Mouse (Mus musculus) C2C12 (cell line): Measurements from ENCODE around the gene Zfand3. TPM values are rescaled to one million over a fixed set of nuclear protein-coding genes. Genes with fewer than 3 reads are reported as not detected.

ENCODE experiments used
- H3K27me3 ChIP-seq: one replicate; pipeline ENCODE4 v1.6.1; 2011; ENCODE audit not compliant: control insufficient read depth, insufficient read depth, insufficient read length
- H3K36me3 ChIP-seq: one replicate; pipeline ENCODE4 v1.6.1; 2011; ENCODE audit not compliant: control insufficient read depth, insufficient read depth
- H3K4me3 ChIP-seq: one replicate; pipeline ENCODE4 v1.5.1; 2011; ENCODE audit warnings: mild to moderate bottlenecking, control low read depth; ENCODE audit not compliant: poor library complexity, insufficient read depth, severe bottlenecking
- H3K79me2 ChIP-seq: one replicate; pipeline ENCODE4 v1.6.1; 2011; ENCODE audit not compliant: control insufficient read depth, insufficient read depth
- H3K79me3 ChIP-seq: one replicate; pipeline ENCODE4 v1.6.1; 2011; ENCODE audit warnings: low read depth, control low read depth
- H3ac ChIP-seq: one replicate; pipeline ENCODE3; 2011; ENCODE audit warnings: low read depth; ENCODE audit not compliant: control insufficient read depth, insufficient read length
- CEBPB ChIP-seq: IDR thresholded peaks from one replicate; pipeline ENCODE4 v1.6.1; 2011; ENCODE audit warnings: low read depth, mild to moderate bottlenecking, control low read depth, moderate library complexity
- CTCF ChIP-seq: IDR thresholded peaks from one replicate; pipeline ENCODE4 v1.5.1; 2011; ENCODE audit not compliant: control insufficient read depth, insufficient read depth, insufficient read length
- FOSL1 ChIP-seq: IDR thresholded peaks from one replicate; pipeline ENCODE4 v1.8.0; 2011; ENCODE audit warnings: mild to moderate bottlenecking, low read length; ENCODE audit not compliant: poor library complexity, insufficient read depth, severe bottlenecking
- MAX ChIP-seq: IDR thresholded peaks from one replicate; pipeline ENCODE4 v1.6.1; 2011; ENCODE audit warnings: mild to moderate bottlenecking, control low read depth
- MYOD1 ChIP-seq: IDR thresholded peaks from one replicate; pipeline ENCODE4 v1.6.1; 2011; ENCODE audit warnings: low read depth; ENCODE audit not compliant: control insufficient read depth, insufficient read length
- MYOG ChIP-seq: IDR thresholded peaks from one replicate; pipeline ENCODE4 v1.6.1; 2011; ENCODE audit not compliant: control insufficient read depth, insufficient read length; ENCODE audit errors: extremely low read depth
- USF1 ChIP-seq: IDR thresholded peaks from one replicate; pipeline ENCODE4 v1.6.1; 2011; ENCODE audit warnings: low read depth, mild to moderate bottlenecking, control low read depth, moderate library complexity
- polyA plus RNA-seq: library from polyadenylated mRNA; unstranded; fragments of >200 nt; fragmentation: generic; extraction: Trizol; gene quantifications from one replicate; pipeline ENCODE4 v1.2.1, GENCODE M21; 2012; ENCODE audit warnings: missing spikeins

The Zfand3 gene
- polyA plus RNA-seq, 1 experiment = 78.6 TPM

GRCm38 (mm10) chr17:30235380-30235779 lies 230.8 kb downstream of the Zfand3 start:
- no peak overlapping the region for H3ac ChIP-seq
- H3K27me3 ChIP-seq = no peaks in the 10 kb centered on the region
- no peak overlapping the region for H3K4me3 ChIP-seq
- TF ChIP-seq MAX (no peak), MYOD1 (no peak), USF1 (no peak), CTCF (no peak), FOSL1 (no peak), CEBPB (no peak), MYOG (no peak)
- H3K79me2 ChIP-seq = no peaks in the 10 kb centered on the region
- H3K79me3 ChIP-seq = no peaks in the 10 kb centered on the region
- no peaks in the 10 kb centered on the region for H3K36me3 ChIP-seq

- TF ChIP-seq MAX (no peak), CEBPB (no peak), CTCF (no peak), USF1 (no peak), FOSL1 (no peak)
These were observed 232.1 kb downstream of the Zfand3 start for GRCm38 (mm10) chr17:30236611-30237010.

GRCm38 (mm10) chr17:30237600-30237999 lies 233.1 kb downstream of the Zfand3 start:
- Histone ChIP-seq H3K79me2 (no peaks in the 10 kb centered on the region), H3K79me3 (no peaks in the 10 kb centered on the region), H3K27me3 (no peaks in the 10 kb centered on the region), H3K36me3 (no peaks in the 10 kb centered on the region), H3K4me3 (no peak overlapping the region), H3ac (no peak overlapping the region)
- TF ChIP-seq MYOD1 (no peak), FOSL1 (no peak), USF1 (no peak), MYOG (no peak), CTCF (no peak), MAX (no peak), CEBPB (no peak)

More at GRCm38 (mm10) chr17:30236611-30237010, 232.1 kb downstream of the Zfand3 start:
- Histone ChIP-seq H3ac (no peak overlapping the region), H3K79me3 (no peaks in the 10 kb centered on the region), H3K27me3 (no peaks in the 10 kb centered on the region), H3K36me3 (no peaks in the 10 kb centered on the region), H3K79me2 (no peaks in the 10 kb centered on the region), H3K4me3 (no peak overlapping the region)

GRCm38 (mm10) chr17:30239458-30239857 lies 234.9 kb downstream of the Zfand3 start:
- no peak for TF ChIP-seq CEBPB
- no peak for TF ChIP-seq USF1
- TF ChIP-seq MYOD1 = no peak
- no peak for TF ChIP-seq FOSL1
- TF ChIP-seq MYOG = no peak
- TF ChIP-seq CTCF = no peak
- no peak for TF ChIP-seq MAX
- H3K4me3 ChIP-seq = no peak overlapping the region
- no peaks in the 10 kb centered on the region for H3K79me2 ChIP-seq

GRCm38 (mm10) chr17:30240659-30241058 lies 236.1 kb downstream of the Zfand3 start:
- Histone ChIP-seq H3K79me3 (no peaks in the 10 kb centered on the region), H3K79me2 (no peaks in the 10 kb centered on the region), H3K36me3 (no peaks in the 10 kb centered on the region), H3K27me3 (no peaks in the 10 kb centered on the region), H3K4me3 (no peak overlapping the region), H3ac (no peak overlapping the region)
- TF ChIP-seq MYOD1 (no peak), MAX (no peak), MYOG (no peak), FOSL1 (no peak), CTCF (no peak), CEBPB (no peak), USF1 (no peak)

More at GRCm38 (mm10) chr17:30239458-30239857, 234.9 kb downstream of the Zfand3 start:
- Histone ChIP-seq H3K27me3 (no peaks in the 10 kb centered on the region), H3K79me3 (no peaks in the 10 kb centered on the region), H3K36me3 (no peaks in the 10 kb centered on the region), H3ac (no peak overlapping the region)

- Histone ChIP-seq H3K36me3 (no peaks in the 10 kb centered on the region), H3K4me3 (no peak overlapping the region)
- TF ChIP-seq MYOD1 (no peak), FOSL1 (no peak), CTCF (no peak), MAX (no peak), MYOG (no peak)
These were observed 236.5 kb downstream of the Zfand3 start for GRCm38 (mm10) chr17:30241061-30241460.

More at GRCm38 (mm10) chr17:30241061-30241460, 236.5 kb downstream of the Zfand3 start:
- no peaks in the 10 kb centered on the region for H3K79me3 ChIP-seq
- H3ac ChIP-seq = no peak overlapping the region
- no peaks in the 10 kb centered on the region for H3K27me3 ChIP-seq
- no peaks in the 10 kb centered on the region for H3K79me2 ChIP-seq
